Mouse (Mus musculus) kidney, adult 2 months (tissue): ENCODE data around the gene 4930430A15Rik.

Experiments used
- CTCF ChIP-seq: fragments of 200-500 bp; conservative IDR thresholded peaks from 2 replicates; pipeline ENCODE4 v1.5.1; 2011; ENCODE audit warnings: low read depth, mild to moderate bottlenecking, control low read depth, low read length, moderate library complexity, mixed read lengths; ENCODE audit not compliant: insufficient read depth, insufficient read length
- POLR2A ChIP-seq: fragments of 200-500 bp; IDR thresholded peaks from one replicate; pipeline ENCODE4 v1.6.1; 2011; ENCODE audit warnings: low read depth, low read length, control low read depth

- TF ChIP-seq POLR2A (no peak), CTCF (no peak)
Measured at GRCm38 (mm10) chr2:111135739-111136138, 93.7 kb downstream of the 4930430A15Rik start.
